Mouse (Mus musculus) kidney, adult 11 months (tissue): ENCODE results near the gene Sash1.

Experiments used
- DNase-seq: peaks from one replicate; pipeline ENCODE4 v3.0.0; 2022

Gene Sash1

DNA sequence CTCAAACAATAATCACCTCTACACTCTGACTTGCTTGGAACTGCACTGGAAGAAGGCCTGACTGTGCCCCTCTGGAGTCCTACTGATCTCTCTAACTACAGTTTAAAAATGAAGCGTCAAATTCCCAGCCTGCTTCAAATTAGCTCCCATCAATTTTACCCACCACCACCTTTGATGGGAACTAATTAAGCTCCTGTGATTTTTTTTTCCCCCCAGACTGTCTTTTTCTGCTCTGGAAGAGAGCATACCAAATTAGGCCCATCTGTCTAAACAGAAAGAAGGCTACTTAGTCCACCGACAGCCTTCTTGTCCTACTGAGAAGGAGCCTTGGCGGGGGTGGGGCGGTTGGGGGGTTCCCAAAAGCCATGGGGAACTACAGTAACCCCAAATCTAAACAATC, 37.9 kb downstream of the Sash1 start:
- DNase-seq, result no peak

DNA sequence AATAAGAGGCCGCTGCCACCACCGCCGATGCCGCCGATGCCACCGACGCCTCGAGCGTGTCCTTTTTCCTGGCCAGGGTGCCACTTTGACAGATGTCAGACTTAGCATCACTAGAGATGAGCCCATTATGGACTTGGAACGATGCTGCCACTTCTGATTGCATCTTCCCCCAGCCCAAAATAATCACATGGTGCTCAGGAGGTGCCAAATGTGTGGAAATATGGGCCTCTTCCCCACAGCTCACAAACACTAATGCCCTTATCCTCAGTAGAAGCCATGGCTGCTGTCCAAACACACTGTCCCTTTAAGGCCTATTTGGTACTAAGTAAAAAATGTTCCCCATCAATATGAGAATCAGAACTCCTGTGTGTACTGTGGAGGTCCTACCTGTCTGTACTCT, 39.6 kb downstream of the Sash1 start:
- no peak for DNase-seq

DNA sequence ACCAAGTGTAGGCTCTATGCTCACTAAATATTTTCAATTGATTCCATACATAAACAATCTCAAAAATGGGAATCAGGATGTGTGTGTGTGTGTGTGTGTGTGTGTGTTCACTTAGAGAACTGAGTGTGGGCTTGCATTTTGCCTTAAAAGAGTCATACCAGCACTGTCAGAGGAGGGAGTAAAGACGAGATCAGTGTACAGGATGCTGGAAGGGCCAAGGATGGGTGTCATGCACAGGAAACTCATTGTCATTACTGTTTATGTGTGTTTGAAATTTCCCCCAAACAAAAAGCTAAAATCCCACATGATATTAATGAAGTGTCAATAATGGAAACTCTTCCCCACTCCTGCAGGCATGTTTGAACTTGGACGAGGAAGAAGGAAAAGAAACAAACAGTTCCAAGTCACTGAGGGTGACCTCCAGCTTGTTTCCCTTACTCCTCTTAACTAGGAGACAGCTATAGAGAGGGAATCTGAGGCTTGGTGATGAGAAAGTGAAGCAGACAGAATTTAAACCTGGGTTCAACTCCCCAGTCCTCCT, 40.6 kb downstream of the Sash1 start:
- DNase-seq, result no peak

GRCm38 (mm10) chr10:8839956-8840355, 45.9 kb downstream of the Sash1 start:
- DNase-seq, result no peak

- DNase-seq, result no peak
These were observed 51.9 kb downstream of the Sash1 start for GRCm38 (mm10) chr10:8833816-8834464.

DNA sequence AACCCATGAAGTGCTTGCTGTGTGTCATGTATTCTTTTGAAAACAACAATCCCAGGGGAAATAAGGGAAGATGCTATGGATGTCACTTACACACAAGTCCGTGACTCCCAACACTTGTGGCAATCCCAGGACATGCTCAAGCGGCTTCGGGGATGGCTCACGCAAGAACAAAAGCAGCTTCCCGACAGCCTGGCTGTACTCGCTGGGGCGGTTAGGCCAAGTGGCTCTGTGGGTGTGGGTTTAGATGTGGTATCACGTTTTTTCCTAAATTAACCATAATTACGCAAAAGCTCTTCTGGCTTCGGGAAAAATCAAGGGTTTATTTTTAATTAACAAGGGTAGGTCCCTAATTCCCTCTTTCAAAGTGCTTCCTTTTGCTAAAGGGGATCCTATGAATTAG, 59.6 kb downstream of the Sash1 start:
- no peak for DNase-seq

GRCm38 (mm10) chr10:8825874-8826273, 60.0 kb downstream of the Sash1 start:
- no peak for DNase-seq

DNA sequence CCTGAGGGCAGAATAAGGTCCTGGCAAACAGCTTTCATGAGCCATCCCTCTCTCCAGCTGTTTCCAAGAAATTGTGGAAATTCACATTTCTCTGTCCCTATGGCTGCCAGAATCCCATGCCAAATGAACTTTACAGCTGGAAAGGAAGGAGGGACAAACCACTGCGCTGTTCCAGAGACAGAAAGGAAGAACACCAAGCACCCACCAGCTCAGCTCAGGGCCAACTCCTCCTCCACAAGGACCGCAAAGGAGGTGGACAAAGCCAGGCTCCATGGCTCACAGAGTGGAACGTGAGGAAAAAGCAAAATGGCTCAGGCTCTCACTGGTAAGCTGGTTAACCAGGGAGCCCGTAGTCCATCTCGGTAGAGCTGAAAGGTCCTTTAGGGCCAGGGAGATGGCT, 67.8 kb downstream of the Sash1 start:
- peak; percentile 14 for DNase-seq

GRCm38 (mm10) chr10:8813984-8814578, 71.8 kb downstream of the Sash1 start:
- no peak for DNase-seq

GRCm38 (mm10) chr10:8813259-8813658, 72.6 kb downstream of the Sash1 start:
- peak; percentile 19 for DNase-seq

GRCm38 (mm10) chr10:8812807-8813206, 73.1 kb downstream of the Sash1 start:
- DNase-seq, result no peak

DNA sequence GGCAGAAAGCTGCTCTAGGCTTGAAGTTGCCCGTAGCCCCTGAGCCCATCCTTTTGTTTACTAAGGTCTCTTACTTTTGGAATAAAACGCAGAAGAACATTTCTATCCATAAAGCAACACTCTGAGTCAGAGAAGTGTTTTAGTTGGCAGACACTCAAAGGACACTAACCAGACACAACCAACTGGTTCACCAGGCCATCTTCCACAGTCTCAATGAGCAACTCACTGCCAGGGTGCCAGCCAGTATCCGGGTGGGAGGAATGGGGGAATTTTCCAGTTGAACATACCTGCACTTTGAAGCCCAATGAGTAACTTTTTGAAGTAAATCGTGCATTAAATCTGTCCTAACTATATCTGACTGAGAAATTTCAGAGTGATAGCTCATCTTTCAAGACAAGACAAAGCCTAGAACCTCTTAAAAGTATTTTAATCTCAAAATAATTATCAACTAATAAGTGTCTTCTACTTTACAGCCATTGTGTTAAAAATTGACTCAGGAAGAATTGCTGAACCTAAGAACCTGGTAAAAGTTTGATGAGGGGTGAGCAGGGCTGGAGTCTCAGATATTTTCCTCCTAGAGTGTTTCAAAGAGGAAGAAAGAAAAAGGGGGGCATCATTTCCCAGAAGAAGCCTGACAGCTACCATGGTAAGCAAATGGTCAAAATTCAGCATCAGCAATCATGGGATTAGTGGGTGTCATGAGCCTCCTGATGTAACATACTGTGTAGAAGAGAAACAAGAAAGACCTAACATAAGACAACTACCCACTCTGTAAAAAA, 74.4 kb downstream of the Sash1 start:
- peak; percentile 79 for DNase-seq

DNA sequence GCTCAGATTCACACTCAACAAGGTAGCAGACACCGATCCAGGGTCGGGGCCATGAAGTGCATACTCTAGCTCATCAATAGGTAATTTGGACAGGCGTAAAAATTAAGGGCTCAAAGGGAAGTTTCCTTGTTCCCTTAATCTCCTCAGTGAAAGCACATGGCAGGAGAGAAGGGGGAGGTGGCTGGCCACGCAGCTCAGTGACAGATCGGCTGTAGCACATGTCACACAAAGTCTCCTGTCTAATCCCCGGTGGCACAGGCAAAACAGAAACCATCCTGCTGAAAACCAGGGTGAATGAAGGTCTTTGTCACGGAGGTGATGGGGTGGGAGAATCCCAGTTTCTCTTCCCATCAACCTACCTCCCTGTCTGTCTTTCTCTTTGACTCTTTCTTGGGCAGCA, 75.4 kb downstream of the Sash1 start:
- DNase-seq, result no peak

DNA sequence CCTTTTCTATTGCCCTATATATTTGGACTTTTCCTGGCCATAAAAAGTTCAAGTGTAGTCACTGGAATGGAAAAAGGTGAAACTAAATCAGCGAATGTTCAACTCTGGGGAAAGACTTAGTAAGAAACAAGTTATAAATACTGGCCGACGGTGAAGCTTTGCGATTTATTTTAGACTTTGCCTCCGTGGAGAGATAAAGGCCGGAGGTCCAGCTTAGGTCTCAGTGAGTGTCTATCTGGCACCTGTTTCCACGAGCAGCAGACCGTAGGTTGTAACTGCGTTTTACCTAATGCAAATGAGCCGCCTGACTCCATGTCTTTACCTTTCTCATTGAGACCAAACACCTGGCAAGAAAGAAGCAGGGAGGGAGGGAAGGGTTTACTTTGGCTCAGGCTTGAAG, 77.5 kb downstream of the Sash1 start:
- peak; percentile 37 for DNase-seq

GRCm38 (mm10) chr10:8807581-8807980, 78.3 kb downstream of the Sash1 start:
- DNase-seq, result peak; percentile 44

DNA sequence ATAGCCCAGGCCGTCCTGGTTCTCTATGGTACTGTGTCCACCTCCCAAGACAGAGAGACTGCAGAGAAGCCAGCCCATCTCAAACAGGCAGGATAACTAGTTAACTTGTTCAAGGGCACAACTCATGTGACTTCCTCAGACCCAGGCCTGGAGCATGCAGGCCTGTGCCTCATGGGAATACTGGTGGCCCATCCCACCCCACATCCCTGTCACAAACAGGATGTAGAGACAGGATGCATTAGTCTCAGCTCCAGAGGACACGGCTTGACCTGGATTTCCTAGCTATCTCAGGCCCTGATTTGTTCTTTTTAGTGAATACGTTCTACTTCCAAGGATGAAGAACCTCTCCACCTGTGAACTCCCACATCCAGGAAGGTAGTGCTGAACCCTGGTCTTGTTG, 80.5 kb downstream of the Sash1 start:
- peak; percentile 80 for DNase-seq

DNA sequence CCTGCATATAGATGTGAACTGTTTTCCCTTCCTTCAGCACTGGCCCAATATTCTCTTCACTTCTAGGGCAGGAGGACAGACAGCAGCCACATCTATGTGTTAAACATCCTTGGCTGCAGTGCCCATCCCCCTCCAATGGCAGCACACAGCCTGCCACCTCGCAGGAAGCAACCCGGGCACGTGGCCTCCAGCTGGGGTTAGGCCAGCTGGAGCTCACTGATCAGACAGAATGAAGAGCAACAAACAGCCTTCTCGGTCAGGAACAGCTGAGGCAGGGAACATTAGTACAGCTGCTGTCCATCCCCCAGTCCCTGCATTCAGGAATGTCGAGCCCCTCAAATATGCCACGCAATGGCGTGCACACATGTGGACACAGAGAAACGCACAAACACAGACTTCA, 81.6 kb downstream of the Sash1 start:
- peak; percentile 46 for DNase-seq

DNA sequence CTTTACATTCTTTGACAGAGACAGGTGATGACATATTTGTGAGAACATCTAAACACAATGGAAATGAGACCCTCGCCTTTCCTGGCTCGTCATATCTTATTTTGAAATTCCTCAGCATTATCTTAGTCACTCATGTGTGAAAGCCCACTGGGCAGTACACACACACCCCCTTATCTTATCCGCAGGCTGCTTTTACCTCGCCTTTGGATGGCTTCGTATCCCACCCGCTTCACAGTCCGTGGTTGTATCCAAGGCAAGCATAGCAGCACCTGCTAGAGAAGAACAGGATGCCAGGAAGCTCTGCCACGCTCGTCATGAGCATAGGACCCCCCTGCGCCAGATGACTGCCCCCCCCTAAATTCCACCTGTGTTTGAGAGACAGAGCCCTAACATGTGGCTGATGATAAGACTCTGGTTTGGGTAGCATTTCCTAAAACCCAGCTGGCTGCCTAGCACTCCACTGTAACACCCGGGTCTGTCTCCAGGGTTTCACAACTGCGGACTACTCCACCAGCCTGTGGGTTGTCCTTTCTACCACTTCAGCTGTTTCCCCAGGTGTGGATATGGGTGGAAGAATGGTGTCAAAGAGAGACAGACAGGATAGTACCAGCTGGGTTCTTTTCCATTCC, 84.0 kb downstream of the Sash1 start:
- no peak for DNase-seq

DNA sequence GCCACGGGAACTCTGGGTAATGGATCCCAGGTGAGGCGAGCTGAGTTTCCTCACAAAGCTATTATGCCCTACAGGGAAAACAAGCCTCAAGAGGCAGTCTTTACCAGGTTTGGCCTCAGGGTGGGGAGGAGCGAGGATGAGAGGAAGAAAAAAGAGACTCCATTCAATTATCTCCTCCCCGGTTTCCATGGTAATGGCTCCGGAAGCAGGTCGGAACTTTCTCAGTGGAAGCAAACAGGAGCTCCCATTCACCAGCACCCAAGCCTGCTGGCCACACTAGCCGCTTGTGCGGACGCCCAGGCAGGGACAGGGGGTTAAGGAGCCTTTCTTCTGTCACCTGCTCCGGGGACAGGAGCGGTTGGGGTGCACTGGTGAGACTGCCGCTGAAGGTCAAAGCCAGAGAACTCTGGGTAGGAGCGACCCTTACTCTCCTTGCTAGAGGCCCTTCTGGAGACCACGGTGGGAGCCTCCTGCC, 84.7 kb downstream of the Sash1 start:
- no peak for DNase-seq

DNA sequence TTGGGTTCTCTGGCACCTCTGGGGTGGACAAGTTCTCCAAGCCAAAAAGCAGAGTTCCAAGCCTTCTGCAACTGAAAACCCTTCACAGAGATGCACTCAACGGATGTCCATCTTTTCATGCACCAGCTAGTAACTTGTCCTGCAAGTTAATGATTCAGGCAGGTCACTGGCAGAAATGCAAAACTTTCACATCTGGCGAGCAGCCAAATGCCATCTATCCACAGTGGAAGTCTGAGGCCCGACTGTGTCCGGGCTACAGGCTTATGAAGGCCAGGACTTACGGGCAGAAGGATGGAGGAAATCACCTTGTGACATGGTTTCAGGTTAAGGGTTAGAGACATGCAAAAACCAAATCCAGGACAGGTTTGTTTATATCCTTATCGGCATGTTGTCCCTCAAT, 88.0 kb downstream of the Sash1 start:
- DNase-seq, result peak; percentile 84

- DNase-seq, result peak; percentile 53
These were observed 90.5 kb downstream of the Sash1 start for GRCm38 (mm10) chr10:8795336-8795735.

DNA sequence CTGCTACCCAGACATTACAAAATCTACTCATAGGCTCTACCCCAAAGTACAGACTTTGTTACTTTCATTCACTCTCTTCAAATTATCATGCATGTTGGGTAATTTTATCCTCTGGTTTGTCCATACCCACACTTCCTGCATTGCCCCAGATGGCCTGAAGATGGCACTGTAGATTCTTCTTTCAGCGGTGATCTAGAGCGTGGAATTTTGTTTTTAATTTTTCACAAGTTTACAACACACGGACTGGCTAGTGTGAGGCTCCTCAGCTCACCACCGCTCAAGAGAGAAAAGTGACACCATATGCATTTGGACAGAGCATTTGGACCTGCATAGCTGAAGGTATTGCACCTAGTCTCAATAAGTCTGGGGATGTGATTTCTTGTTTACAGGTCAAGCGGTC, 93.5 kb downstream of the Sash1 start:
- DNase-seq, result peak; percentile 33

DNA sequence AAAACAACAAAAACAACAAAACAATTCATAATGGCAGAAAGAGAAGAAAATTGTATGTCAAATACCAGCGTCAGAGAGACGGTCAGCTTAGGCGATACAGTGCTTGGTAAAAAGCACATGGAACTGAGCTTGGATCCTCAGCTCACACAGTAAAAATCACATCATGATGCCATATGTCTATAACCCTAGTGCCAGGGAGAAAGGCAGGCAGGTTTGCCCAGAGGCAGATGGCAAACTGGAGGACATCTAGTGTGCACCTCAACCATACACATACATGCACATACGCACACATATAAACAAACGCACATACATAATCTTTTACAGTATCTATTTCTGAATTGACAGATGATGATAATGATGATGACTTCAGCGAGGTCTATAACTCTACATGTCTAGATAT, 96.8 kb downstream of the Sash1 start:
- DNase-seq, result no peak
